Mouse (Mus musculus) heart, embryonic 10.5 days (tissue): ENCODE measurements around the gene Tshz2. TPM values are rescaled to one million over a fixed set of nuclear protein-coding genes. Genes with fewer than 3 reads are reported as not detected.

Experiments used
- DNase-seq: peaks from one replicate; pipeline ENCODE4 v3.0.0-alpha.2; 2017; ENCODE audit warnings: low spot score
- H3K27ac ChIP-seq: fragments of 300-500 bp; sonication (generic); 2 replicates; pipeline ENCODE4 v1.5.1; 2016; ENCODE audit warnings: mild to moderate bottlenecking
- H3K27me3 ChIP-seq: fragments of 300-500 bp; sonication (generic); 2 replicates; pipeline ENCODE4 v1.6.1; 2016; ENCODE audit warnings: mild to moderate bottlenecking; ENCODE audit not compliant: poor library complexity, insufficient read depth, severe bottlenecking
- H3K36me3 ChIP-seq: fragments of 300-500 bp; sonication (generic); 2 replicates; pipeline ENCODE4 v1.6.1; 2016; ENCODE audit warnings: mild to moderate bottlenecking, moderate library complexity
- H3K4me1 ChIP-seq: fragments of 300-500 bp; sonication (generic); 2 replicates; pipeline ENCODE4 v1.6.1; 2016; ENCODE audit warnings: mild to moderate bottlenecking
- H3K4me3 ChIP-seq: fragments of 300-500 bp; sonication (generic); 2 replicates; pipeline ENCODE4 v1.5.1; 2016; ENCODE audit warnings: mild to moderate bottlenecking, moderate library complexity
- H3K9me3 ChIP-seq: fragments of 300-500 bp; sonication (generic); 2 replicates; pipeline ENCODE4 v1.6.1; 2016; ENCODE audit warnings: mild to moderate bottlenecking, moderate library complexity
- WGBS: fragments of 180-500 bp; shearing (Covaris S2); methylation state at CpG from one replicate; pipeline ENCODE4 v1.1.7; 2016; 5-methylcytosine and 5-hydroxymethylcytosine counted together
- polyA plus RNA-seq: library from polyadenylated mRNA; unstranded; fragments of >200 nt; fragmentation: Nextera tagmentation; extraction: Ambion mirVana; gene quantifications from 2 replicates; pipeline ENCODE4 v1.2.1, GENCODE M21; 2016

Gene Tshz2
- polyA plus RNA-seq, 1 experiment from 2014 or later = 5.7 TPM

DNA sequence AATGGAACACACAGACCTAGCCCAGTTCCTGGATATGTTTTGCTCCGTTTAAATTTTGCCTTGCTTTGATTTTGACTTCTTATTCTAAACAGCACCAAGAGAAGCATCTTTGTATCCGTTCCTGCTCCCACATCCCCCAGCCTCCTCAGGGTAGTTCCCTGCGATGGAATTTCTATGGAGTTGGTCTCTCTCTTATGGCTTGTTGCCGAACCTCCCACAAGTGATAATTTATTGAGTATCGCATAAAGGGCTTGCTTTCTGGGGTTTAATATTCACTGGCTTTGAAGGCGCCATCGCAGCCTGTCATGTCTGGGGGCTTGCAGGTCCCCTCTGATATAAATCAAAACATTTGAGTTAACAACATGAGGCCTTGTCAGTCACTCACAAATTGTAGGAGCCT, 52.9 kb downstream of the Tshz2 start:
- Histone ChIP-seq H3K4me1 (peaks cover 26% of the 10 kb centered on the region), H3K27me3 (no peaks in the 10 kb centered on the region), H3K9me3 (no peaks in the 10 kb centered on the region), H3K27ac (no peak overlapping the region), H3K36me3 (no peaks in the 10 kb centered on the region), H3K4me3 (no peak overlapping the region)
- no peak for DNase-seq
- 85% methylated on average over 7 of the region's 7 CpGs for WGBS

DNA sequence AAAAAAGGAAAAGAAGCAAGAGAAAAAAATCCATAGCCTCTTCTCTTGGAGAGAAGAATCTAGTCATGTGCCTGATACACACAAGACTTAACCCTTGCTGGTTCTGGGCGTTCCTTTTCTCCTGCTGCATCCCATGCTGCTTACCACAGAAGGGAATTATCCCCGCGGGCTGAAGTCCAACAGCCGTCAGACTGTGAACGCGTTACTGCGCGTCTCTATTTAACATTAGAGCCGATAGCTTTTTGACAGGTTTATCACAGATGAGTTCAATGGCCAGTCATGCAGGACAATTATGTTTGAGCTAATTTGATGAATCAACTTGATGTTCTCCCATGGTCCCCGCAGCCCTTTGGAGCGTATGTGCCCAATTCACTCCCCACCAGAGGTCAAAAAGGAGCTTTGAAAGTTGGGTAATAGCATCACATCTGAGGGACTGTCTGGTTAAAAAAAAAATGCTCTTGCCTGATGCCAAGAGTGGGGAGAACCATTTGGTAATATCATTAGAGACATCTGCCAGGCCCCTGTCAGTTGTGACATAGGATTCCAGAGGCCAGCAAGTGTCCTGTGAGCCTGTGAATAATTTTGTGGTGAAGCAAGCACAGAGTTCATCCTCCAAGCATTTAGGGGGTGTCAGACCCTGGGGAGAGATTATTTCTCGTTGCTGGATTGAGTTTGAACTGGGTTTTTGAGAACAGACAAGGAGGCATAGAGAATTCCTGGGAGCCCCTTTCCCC, 54.1 kb downstream of the Tshz2 start:
- H3K27me3 ChIP-seq = no peaks in the 10 kb centered on the region
- peaks cover 26% of the 10 kb centered on the region for H3K4me1 ChIP-seq
- no peaks in the 10 kb centered on the region for H3K36me3 ChIP-seq
- no peak overlapping the region for H3K4me3 ChIP-seq
- H3K9me3 ChIP-seq = no peaks in the 10 kb centered on the region
- H3K27ac ChIP-seq = no peak overlapping the region
- no peak for DNase-seq
- WGBS = 89% methylated on average over 12 of the region's 12 CpGs

DNA sequence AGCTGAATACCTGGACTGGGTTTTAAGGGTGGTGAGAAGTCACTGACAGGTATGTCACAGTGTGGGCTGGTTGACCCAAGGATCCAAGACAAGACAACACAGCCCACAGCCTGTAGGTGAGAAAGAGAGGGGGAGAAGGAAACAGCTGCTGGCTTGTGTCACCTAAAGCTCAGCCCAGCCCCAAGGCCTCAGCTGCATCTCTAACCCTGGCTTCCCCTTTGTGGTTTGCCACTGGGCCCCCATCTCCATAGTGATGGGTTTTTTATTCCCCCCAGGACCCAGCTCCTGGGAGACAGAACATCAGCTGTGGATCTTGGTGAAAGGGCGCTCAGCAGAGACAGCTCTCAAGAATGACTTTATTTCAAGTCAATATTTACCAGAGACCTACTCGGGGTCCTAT, 57.2 kb downstream of the Tshz2 start:
- Histone ChIP-seq H3K27me3 (no peaks in the 10 kb centered on the region), H3K27ac (0 out of 2 replicates have a peak overlapping the region, but pooled peaks have one; percentile 13), H3K36me3 (no peaks in the 10 kb centered on the region), H3K9me3 (no peaks in the 10 kb centered on the region), H3K4me1 (peaks cover 38% of the 10 kb centered on the region), H3K4me3 (no peak overlapping the region)
- no peak for DNase-seq
- 84% methylated on average over 2 of the region's 2 CpGs for WGBS

GRCm38 (mm10) chr2:169694494-169694893, 61.7 kb downstream of the Tshz2 start:
- DNase-seq = no peak
- Histone ChIP-seq H3K4me1 (peaks cover 41% of the 10 kb centered on the region), H3K9me3 (no peaks in the 10 kb centered on the region), H3K4me3 (no peak overlapping the region), H3K27me3 (no peaks in the 10 kb centered on the region), H3K27ac (0 out of 2 replicates have a peak overlapping the region, but pooled peaks have one; percentile 6), H3K36me3 (no peaks in the 10 kb centered on the region)
- 72% methylated on average over 9 of the region's 9 CpGs for WGBS

GRCm38 (mm10) chr2:169695025-169695424, 62.2 kb downstream of the Tshz2 start:
- peaks cover 44% of the 10 kb centered on the region for H3K4me1 ChIP-seq
- no peak overlapping the region for H3K4me3 ChIP-seq
- H3K27ac ChIP-seq = 0 out of 2 replicates have a peak overlapping the region, but pooled peaks have one; percentile 5
- H3K27me3 ChIP-seq = no peaks in the 10 kb centered on the region
- WGBS = 66% methylated on average over 9 of the region's 9 CpGs
- H3K9me3 ChIP-seq = no peaks in the 10 kb centered on the region
- DNase-seq = no peak
- H3K36me3 ChIP-seq = no peaks in the 10 kb centered on the region

DNA sequence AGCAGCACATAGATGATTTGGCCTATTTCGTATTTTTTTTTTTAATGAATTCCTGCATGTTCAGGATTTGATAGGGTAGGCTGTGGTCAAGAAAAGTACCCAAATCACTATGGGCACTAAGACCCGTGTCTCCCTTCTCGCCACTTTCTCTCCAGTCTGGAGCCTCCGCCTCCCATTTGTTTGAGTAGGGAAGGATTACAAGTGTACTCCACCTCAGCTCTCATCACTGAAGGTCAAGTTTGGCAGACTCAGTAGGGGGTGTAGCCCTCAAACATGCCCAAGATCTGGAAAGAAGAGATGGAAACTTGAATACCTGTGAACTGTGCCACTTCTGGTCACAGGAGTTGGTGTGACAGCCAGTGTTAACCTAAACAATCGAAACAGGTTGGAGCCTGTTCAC, 66.3 kb downstream of the Tshz2 start:
- Histone ChIP-seq H3K9me3 (no peaks in the 10 kb centered on the region), H3K27ac (peak overlapping the region; percentile 78), H3K4me1 (peaks cover 65% of the 10 kb centered on the region), H3K4me3 (no peak overlapping the region), H3K36me3 (no peaks in the 10 kb centered on the region), H3K27me3 (no peaks in the 10 kb centered on the region)
- 83% methylated on average over 5 of the region's 5 CpGs for WGBS
- DNase-seq = no peak

DNA sequence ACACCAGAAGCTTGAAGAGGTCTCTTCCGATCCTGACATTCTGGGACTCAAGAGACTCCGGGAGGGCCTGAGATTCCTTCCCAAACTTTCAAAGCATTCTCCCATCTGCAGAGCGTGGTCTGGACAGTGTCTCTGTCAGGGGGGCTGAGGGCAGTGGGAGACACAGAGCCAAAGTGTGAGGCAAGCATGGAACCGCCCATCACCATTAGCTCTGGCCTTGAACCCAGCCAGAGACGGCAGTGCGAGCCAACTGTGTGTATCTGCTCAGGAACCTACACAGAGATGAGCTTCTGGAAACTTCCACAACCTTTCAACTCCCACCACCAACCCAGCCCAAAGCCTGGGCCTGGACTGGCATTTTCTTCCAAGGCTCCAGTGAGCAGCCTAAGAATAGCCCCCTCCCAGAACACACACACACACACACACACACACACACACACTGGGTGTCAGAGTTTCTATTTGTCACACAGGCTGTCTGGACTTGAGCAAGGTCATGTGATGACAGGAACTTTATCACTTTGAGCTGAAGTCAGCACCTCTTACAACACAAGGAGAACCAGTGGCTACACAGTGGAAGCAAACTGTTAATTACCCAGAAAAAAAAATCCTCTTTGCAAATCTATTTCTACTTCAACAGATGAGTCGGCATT, 67.2 kb downstream of the Tshz2 start:
- H3K4me3 ChIP-seq = peak overlapping the region; percentile 12
- WGBS = 13% methylated on average over 7 of the region's 7 CpGs

GRCm38 (mm10) chr2:169702725-169703486, 70.1 kb downstream of the Tshz2 start:
- no peak overlapping the region for H3K27ac ChIP-seq
- DNase-seq = no peak
- peaks cover 4% of the 10 kb centered on the region; the same call in 1 of the 2 replicates for H3K36me3 ChIP-seq
- H3K27me3 ChIP-seq = no peaks in the 10 kb centered on the region
- H3K4me1 ChIP-seq = peaks cover 46% of the 10 kb centered on the region
- H3K4me3 ChIP-seq = no peak overlapping the region
- no peaks in the 10 kb centered on the region for H3K9me3 ChIP-seq
- 41% methylated on average over 15 of the region's 15 CpGs for WGBS

More for the DNA sequence above, 67.2 kb downstream of the Tshz2 start:
- Histone ChIP-seq H3K4me1 (peaks cover 56% of the 10 kb centered on the region), H3K27me3 (no peaks in the 10 kb centered on the region), H3K36me3 (peaks cover 4% of the 10 kb centered on the region; the same call in 1 of the 2 replicates), H3K27ac (peak overlapping the region; percentile 78), H3K9me3 (no peaks in the 10 kb centered on the region)
- peak; percentile 91 for DNase-seq

- Histone ChIP-seq H3K4me1 (peaks cover 27% of the 10 kb centered on the region), H3K36me3 (no peaks in the 10 kb centered on the region), H3K27me3 (no peaks in the 10 kb centered on the region), H3K27ac (no peak overlapping the region), H3K9me3 (no peaks in the 10 kb centered on the region), H3K4me3 (no peak overlapping the region)
- 87% methylated on average over 18 of the region's 18 CpGs for WGBS
- DNase-seq = no peak
Observed at GRCm38 (mm10) chr2:169721793-169722326, 89.0 kb downstream of the Tshz2 start.

DNA sequence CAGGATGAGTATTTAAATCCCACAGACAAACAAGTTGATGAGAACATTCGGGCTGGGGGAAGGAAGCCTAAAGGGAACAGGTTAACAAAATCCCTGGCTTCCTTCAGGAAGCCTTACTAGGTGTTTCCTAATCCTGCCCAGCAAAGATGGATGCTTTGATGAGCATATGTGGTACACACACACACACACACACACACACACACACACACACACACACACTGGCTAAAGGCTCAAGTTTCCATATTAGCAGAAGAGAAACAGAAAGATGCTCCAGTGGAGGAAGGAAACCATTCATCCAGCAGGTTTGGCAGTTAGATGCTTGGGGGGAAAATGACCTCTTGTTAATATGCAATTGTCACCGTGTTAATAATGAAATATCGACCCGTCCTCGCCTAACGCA, 89.5 kb downstream of the Tshz2 start:
- no peak for DNase-seq
- Histone ChIP-seq H3K4me3 (no peak overlapping the region), H3K9me3 (no peaks in the 10 kb centered on the region), H3K27me3 (no peaks in the 10 kb centered on the region), H3K36me3 (no peaks in the 10 kb centered on the region), H3K27ac (peak overlapping the region; percentile 22; the same call in 1 of the 2 replicates), H3K4me1 (peaks cover 26% of the 10 kb centered on the region)
- WGBS = 86% methylated on average over 6 of the region's 6 CpGs

- H3K9me3 ChIP-seq = no peaks in the 10 kb centered on the region
- H3K36me3 ChIP-seq = no peaks in the 10 kb centered on the region
- peaks cover 28% of the 10 kb centered on the region for H3K4me1 ChIP-seq
- DNase-seq = no peak
- H3K27me3 ChIP-seq = no peaks in the 10 kb centered on the region
- WGBS = 38% methylated on average over 24 of the region's 24 CpGs
- H3K27ac ChIP-seq = peak overlapping the region; percentile 81
- peak overlapping the region; percentile 22; the same call in 1 of the 2 replicates for H3K4me3 ChIP-seq
Observed at GRCm38 (mm10) chr2:169723645-169724462, 91.0 kb downstream of the Tshz2 start.

- Histone ChIP-seq H3K27me3 (no peaks in the 10 kb centered on the region), H3K9me3 (no peaks in the 10 kb centered on the region), H3K27ac (peak overlapping the region; percentile 23; the same call in 1 of the 2 replicates), H3K36me3 (no peaks in the 10 kb centered on the region), H3K4me3 (no peak overlapping the region), H3K4me1 (peaks cover 34% of the 10 kb centered on the region)
- 64% methylated on average over 16 of the region's 16 CpGs for WGBS
- DNase-seq = no peak
Observed at GRCm38 (mm10) chr2:169728651-169729280, 96.0 kb downstream of the Tshz2 start.
